Mouse (Mus musculus): Measurements from ENCODE around the gene Tmem212. TPM values are rescaled to one million over a fixed set of nuclear protein-coding genes. Genes with fewer than 3 reads are reported as not detected.

Gene Tmem212
- polyA plus RNA-seq, 1 experiment from 2014 or later = not detected

- no peak for ATAC-seq
- 91% methylated on average over 11 of the region's 11 CpGs for WGBS
- H3K9ac ChIP-seq (replicated peaks) = no peak overlapping the region
- H3K4me2 ChIP-seq (replicated peaks) = no peak overlapping the region
- no peak overlapping the region for H3K27ac ChIP-seq
- no peaks in the 10 kb centered on the region for H3K4me1 ChIP-seq (replicated peaks)
- no peak overlapping the region for H3K4me3 ChIP-seq (replicated peaks)
- H3K27me3 ChIP-seq = no peaks in the 10 kb centered on the region
- no peaks in the 10 kb centered on the region for H3K36me3 ChIP-seq
- H3K9me3 ChIP-seq = no peaks in the 10 kb centered on the region
These were observed 25.3 kb upstream of the Tmem212 start for GRCm38 (mm10) chr3:27921268-27922020.

GRCm38 (mm10) chr3:27918656-27919436 is 22.7 kb upstream of the Tmem212 start:
- Histone ChIP-seq H3K27ac (no peak overlapping the region), H3K4me2 (replicated peaks) (no peak overlapping the region), H3K9me3 (no peaks in the 10 kb centered on the region), H3K4me1 (replicated peaks) (no peaks in the 10 kb centered on the region), H3K36me3 (no peaks in the 10 kb centered on the region), H3K9ac (replicated peaks) (no peak overlapping the region), H3K27me3 (no peaks in the 10 kb centered on the region), H3K4me3 (replicated peaks) (no peak overlapping the region)
- ATAC-seq = no peak
- 94% methylated on average over 14 of the region's 14 CpGs for WGBS

GRCm38 (mm10) chr3:27909016-27909415 is 12.8 kb upstream of the Tmem212 start:
- 95% methylated on average over 3 of the region's 3 CpGs for WGBS
- no peaks in the 10 kb centered on the region for H3K27me3 ChIP-seq
- H3K36me3 ChIP-seq = no peaks in the 10 kb centered on the region
- H3K4me1 ChIP-seq (replicated peaks) = no peaks in the 10 kb centered on the region
- no peak overlapping the region for H3K4me3 ChIP-seq (replicated peaks)
- H3K9ac ChIP-seq (replicated peaks) = no peak overlapping the region
- H3K27ac ChIP-seq = no peak overlapping the region
- ATAC-seq = no peak
- no peak overlapping the region for H3K4me2 ChIP-seq (replicated peaks)
- no peaks in the 10 kb centered on the region for H3K9me3 ChIP-seq

GRCm38 (mm10) chr3:27908316-27908715 is 12.1 kb upstream of the Tmem212 start:
- no peak overlapping the region for H3K4me3 ChIP-seq (replicated peaks)
- no peak overlapping the region for H3K27ac ChIP-seq
- H3K4me2 ChIP-seq (replicated peaks) = no peak overlapping the region
- no peaks in the 10 kb centered on the region for H3K36me3 ChIP-seq
- 83% methylated on average over 2 of the region's 2 CpGs for WGBS
- no peak for ATAC-seq
- H3K4me1 ChIP-seq (replicated peaks) = no peaks in the 10 kb centered on the region
- no peak overlapping the region for H3K9ac ChIP-seq (replicated peaks)
- no peaks in the 10 kb centered on the region for H3K9me3 ChIP-seq
- H3K27me3 ChIP-seq = no peaks in the 10 kb centered on the region

- Histone ChIP-seq H3K4me1 (replicated peaks) (no peaks in the 10 kb centered on the region), H3K9ac (replicated peaks) (no peak overlapping the region), H3K9me3 (no peaks in the 10 kb centered on the region), H3K27me3 (no peaks in the 10 kb centered on the region), H3K4me3 (replicated peaks) (no peak overlapping the region), H3K27ac (no peak overlapping the region), H3K4me2 (replicated peaks) (no peak overlapping the region), H3K36me3 (no peaks in the 10 kb centered on the region)
- no peak for ATAC-seq
- WGBS = 78% methylated on average over 2 of the region's 2 CpGs
These were observed 11.1 kb upstream of the Tmem212 start for GRCm38 (mm10) chr3:27907301-27907700.

- Histone ChIP-seq H3K36me3 (no peaks in the 10 kb centered on the region), H3K4me2 (replicated peaks) (no peak overlapping the region), H3K27me3 (no peaks in the 10 kb centered on the region), H3K9me3 (no peaks in the 10 kb centered on the region), H3K27ac (no peak overlapping the region), H3K9ac (replicated peaks) (no peak overlapping the region), H3K4me1 (replicated peaks) (no peaks in the 10 kb centered on the region), H3K4me3 (replicated peaks) (no peak overlapping the region)
- ATAC-seq = peak; percentile 11; the same call in 1 of the 2 replicates
- WGBS = 78% methylated on average over 7 of the region's 7 CpGs
These were observed 10.6 kb upstream of the Tmem212 start for GRCm38 (mm10) chr3:27906647-27907209.

- H3K9ac ChIP-seq (replicated peaks) = no peak overlapping the region
- H3K27me3 ChIP-seq = no peaks in the 10 kb centered on the region
- no peak for ATAC-seq
- no peaks in the 10 kb centered on the region for H3K9me3 ChIP-seq
- WGBS = 52% methylated on average over 13 of the region's 13 CpGs
- no peak overlapping the region for H3K4me2 ChIP-seq (replicated peaks)
- no peaks in the 10 kb centered on the region for H3K36me3 ChIP-seq
- H3K27ac ChIP-seq = no peak overlapping the region
- no peak overlapping the region for H3K4me3 ChIP-seq (replicated peaks)
- no peaks in the 10 kb centered on the region for H3K4me1 ChIP-seq (replicated peaks)
These were observed 8.6 kb upstream of the Tmem212 start for GRCm38 (mm10) chr3:27904659-27905330.

- no peak for ATAC-seq
- no peak overlapping the region for H3K4me3 ChIP-seq (replicated peaks)
- no peak overlapping the region for H3K9ac ChIP-seq (replicated peaks)
- 89% methylated on average over 6 of the region's 6 CpGs for WGBS
- no peaks in the 10 kb centered on the region for H3K27me3 ChIP-seq
- no peaks in the 10 kb centered on the region for H3K9me3 ChIP-seq
- no peak overlapping the region for H3K27ac ChIP-seq
- H3K4me1 ChIP-seq (replicated peaks) = no peaks in the 10 kb centered on the region
- no peaks in the 10 kb centered on the region for H3K36me3 ChIP-seq
- H3K4me2 ChIP-seq (replicated peaks) = no peak overlapping the region
These were observed 5.7 kb upstream of the Tmem212 start for GRCm38 (mm10) chr3:27901846-27902245.

- Histone ChIP-seq H3K4me1 (replicated peaks) (no peaks in the 10 kb centered on the region), H3K4me3 (replicated peaks) (no peak overlapping the region), H3K9ac (replicated peaks) (no peak overlapping the region), H3K4me2 (replicated peaks) (no peak overlapping the region), H3K9me3 (no peaks in the 10 kb centered on the region), H3K27me3 (no peaks in the 10 kb centered on the region), H3K36me3 (no peaks in the 10 kb centered on the region), H3K27ac (no peak overlapping the region)
- 83% methylated on average over 13 of the region's 13 CpGs for WGBS
- ATAC-seq = no peak
These were observed 3.0 kb upstream of the Tmem212 start for GRCm38 (mm10) chr3:27899012-27899726.

- H3K36me3 ChIP-seq = no peaks in the 10 kb centered on the region
- H3K4me1 ChIP-seq (replicated peaks) = no peaks in the 10 kb centered on the region
- 86% methylated on average over 10 of the region's 10 CpGs for WGBS
- no peak overlapping the region for H3K27ac ChIP-seq
- no peak overlapping the region for H3K9ac ChIP-seq (replicated peaks)
- no peak for ATAC-seq
- H3K9me3 ChIP-seq = no peaks in the 10 kb centered on the region
- no peak overlapping the region for H3K4me3 ChIP-seq (replicated peaks)
- no peak overlapping the region for H3K4me2 ChIP-seq (replicated peaks)
- no peaks in the 10 kb centered on the region for H3K27me3 ChIP-seq
These were observed 2.0 kb upstream of the Tmem212 start for GRCm38 (mm10) chr3:27898178-27898577.

- no peaks in the 10 kb centered on the region for H3K4me1 ChIP-seq (replicated peaks)
- H3K4me3 ChIP-seq (replicated peaks) = no peak overlapping the region
- H3K27ac ChIP-seq = no peak overlapping the region
- H3K36me3 ChIP-seq = no peaks in the 10 kb centered on the region
- WGBS = 77% methylated on average over 7 of the region's 7 CpGs
- ATAC-seq = no peak
- H3K27me3 ChIP-seq = no peaks in the 10 kb centered on the region
- no peaks in the 10 kb centered on the region for H3K9me3 ChIP-seq
- H3K9ac ChIP-seq (replicated peaks) = no peak overlapping the region
- no peak overlapping the region for H3K4me2 ChIP-seq (replicated peaks)
These were observed 9.6 kb downstream of the Tmem212 start for GRCm38 (mm10) chr3:27886578-27886977.
